Mouse (Mus musculus) c-Kit-positive CD71-negative TER-119-negative erythroid progenitor cells, embryonic 14.5 days (primary cell): ENCODE measurements around the gene Hyou1.
A peak's percentile ranks its signal among the peaks of the same experiment; 100 is the strongest.
"Not testable (repeated sequence)": the region's sequence is repeated elsewhere in the genome, so short reads cannot be mapped to it uniquely, and the experiment has no call there.

Experiments
- DNase-seq: peaks from one replicate; pipeline ENCODE4 v3.0.0-alpha.2; 2013; ENCODE audit warnings: low read depth

Gene Hyou1

GRCm38 (mm10) chr9:44379054-44379834 lies at the start of gene Hyou1:
Gene Hyou1, plus strand, starts transcription at chr9:44379490.
- DNase-seq: peak; percentile 91

GRCm38 (mm10) chr9:44330736-44331135 lies 48.6 kb upstream of the Hyou1 start:
- no peak for DNase-seq

GRCm38 (mm10) chr9:44332918-44333638 lies 46.2 kb upstream of the Hyou1 start:
- no peak for DNase-seq

GRCm38 (mm10) chr9:44334396-44335330 lies 44.6 kb upstream of the Hyou1 start, which contains the start of gene H2afx:
Gene H2afx, plus strand, starts transcription at chr9:44334694.
- DNase-seq: peak; percentile 97

GRCm38 (mm10) chr9:44335331-44336092 lies 43.8 kb upstream of the Hyou1 start:
- DNase-seq: no peak

GRCm38 (mm10) chr9:44336093-44336406 lies 43.2 kb upstream of the Hyou1 start:
- DNase-seq: no peak

- DNase-seq: not testable (repeated sequence)
Observed at GRCm38 (mm10) chr9:44336513-44336912, 42.8 kb upstream of the Hyou1 start.

GRCm38 (mm10) chr9:44336964-44337363 lies 42.3 kb upstream of the Hyou1 start:
- no peak for DNase-seq

GRCm38 (mm10) chr9:44337436-44338169 lies 41.7 kb upstream of the Hyou1 start:
- DNase-seq: no peak

GRCm38 (mm10) chr9:44338574-44338973 lies 40.7 kb upstream of the Hyou1 start:
- no peak for DNase-seq

GRCm38 (mm10) chr9:44341487-44341886 lies 37.8 kb upstream of the Hyou1 start:
- no peak for DNase-seq

- no peak for DNase-seq
Observed at GRCm38 (mm10) chr9:44342173-44342572, 37.1 kb upstream of the Hyou1 start.

- DNase-seq: no peak
Observed at GRCm38 (mm10) chr9:44342605-44343004, 36.7 kb upstream of the Hyou1 start.

GRCm38 (mm10) chr9:44343290-44343689 lies 36.0 kb upstream of the Hyou1 start:
- DNase-seq: no peak

- DNase-seq: peak; percentile 89
Observed at GRCm38 (mm10) chr9:44343781-44344421, 35.4 kb upstream of the Hyou1 start, which contains the start of gene Hmbs. Gene Hmbs, minus strand, starts transcription at chr9:44344228.

- no peak for DNase-seq
Observed at GRCm38 (mm10) chr9:44345570-44346433, 33.5 kb upstream of the Hyou1 start.

GRCm38 (mm10) chr9:44347166-44347565 lies 32.1 kb upstream of the Hyou1 start:
- DNase-seq: no peak

- no peak for DNase-seq
Observed at GRCm38 (mm10) chr9:44347621-44348020, 31.7 kb upstream of the Hyou1 start.

GRCm38 (mm10) chr9:44348546-44348945 lies 30.7 kb upstream of the Hyou1 start:
- DNase-seq: no peak
